Mouse (Mus musculus) megakaryocyte-erythroid progenitor cell, adult 5-6 weeks (primary cell): ENCODE measurements at regions not wholly inside any gene's neighbourhood (a gene's known extent, or its start where the extent isn't known, plus 50 kb on each side); places are given as distances from the start of the nearest gene placed in this dataset.

Source experiments
- ATAC-seq: replicated peaks from 2 replicates; pipeline ENCODE4 v1.8.0; 2016; ENCODE audit warnings: mild to moderate bottlenecking, inconsistent platforms; ENCODE audit not compliant: severe bottlenecking, poor library complexity, low FRiP score, low TSS enrichment

DNA sequence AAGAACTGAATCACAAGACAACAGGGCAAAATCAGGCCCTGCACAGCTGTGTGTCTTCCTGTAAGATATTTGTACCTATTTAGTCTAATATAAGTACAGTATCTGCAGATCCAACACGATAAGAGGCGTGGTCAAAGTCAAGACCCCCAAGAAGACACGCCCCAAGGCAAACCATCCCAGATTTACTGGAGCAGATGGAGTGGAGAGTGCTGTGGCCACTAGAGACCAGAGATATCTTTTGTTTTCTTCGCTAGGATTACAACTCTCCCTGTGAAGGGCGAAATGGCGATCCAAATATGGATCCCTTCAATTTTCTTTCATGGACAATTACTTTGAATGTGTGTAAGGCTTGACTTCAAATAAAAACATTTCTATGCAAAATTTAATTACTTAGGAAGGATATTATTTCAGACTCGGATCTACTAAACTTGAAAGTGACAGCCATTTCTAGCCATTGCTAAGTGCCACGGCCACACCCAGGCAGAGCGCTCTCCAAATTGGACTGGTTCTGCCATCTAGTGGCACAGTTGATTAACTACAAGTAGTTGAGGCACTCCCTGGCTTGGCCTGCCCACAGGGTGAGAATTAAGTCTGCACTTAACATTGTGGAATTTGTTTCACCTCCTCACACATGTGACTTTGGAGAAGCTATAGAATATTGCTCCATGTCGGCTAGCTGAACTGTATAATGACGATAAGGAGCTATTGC lies 140.4 kb upstream of the Gm9833 start:
- ATAC-seq: peak; percentile 99

DNA sequence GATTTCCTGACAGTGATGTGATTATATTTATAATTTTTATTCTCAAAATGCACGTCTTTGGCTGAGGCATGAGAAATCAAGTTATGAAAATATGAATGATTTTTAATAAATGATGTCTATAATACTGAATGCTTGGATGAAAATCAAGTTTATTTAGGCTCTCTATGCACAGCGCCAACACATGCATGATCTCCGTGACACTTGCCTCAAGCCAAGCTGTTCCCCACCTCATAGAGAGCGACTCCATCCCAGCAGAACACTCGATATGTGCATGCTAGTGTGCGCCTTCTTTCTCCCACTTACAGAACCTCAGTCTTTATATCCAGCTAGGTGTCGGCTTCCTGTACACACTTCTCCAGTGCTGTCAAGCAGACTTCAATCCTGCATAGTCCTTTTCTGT lies 139.8 kb upstream of the Gm9833 start:
- no peak for ATAC-seq

DNA sequence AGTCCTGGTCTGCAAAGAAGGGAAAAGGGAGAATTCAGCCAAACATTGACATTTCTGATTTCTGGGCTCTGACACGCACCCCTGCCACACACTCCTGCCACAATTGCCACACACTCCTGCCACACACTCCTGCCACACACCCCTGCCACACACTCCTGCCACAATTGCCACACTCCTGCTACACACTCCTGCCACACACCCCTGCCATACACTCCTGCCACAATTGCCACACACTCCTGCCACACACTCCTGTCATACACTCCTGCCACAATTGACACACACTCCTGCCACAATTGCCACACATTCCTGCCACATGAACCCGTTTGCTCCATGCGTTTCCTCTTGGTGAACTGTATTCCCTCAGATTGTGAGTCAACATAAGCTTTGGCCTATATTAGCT lies 130.0 kb upstream of the Gm9833 start:
- ATAC-seq: no peak

DNA sequence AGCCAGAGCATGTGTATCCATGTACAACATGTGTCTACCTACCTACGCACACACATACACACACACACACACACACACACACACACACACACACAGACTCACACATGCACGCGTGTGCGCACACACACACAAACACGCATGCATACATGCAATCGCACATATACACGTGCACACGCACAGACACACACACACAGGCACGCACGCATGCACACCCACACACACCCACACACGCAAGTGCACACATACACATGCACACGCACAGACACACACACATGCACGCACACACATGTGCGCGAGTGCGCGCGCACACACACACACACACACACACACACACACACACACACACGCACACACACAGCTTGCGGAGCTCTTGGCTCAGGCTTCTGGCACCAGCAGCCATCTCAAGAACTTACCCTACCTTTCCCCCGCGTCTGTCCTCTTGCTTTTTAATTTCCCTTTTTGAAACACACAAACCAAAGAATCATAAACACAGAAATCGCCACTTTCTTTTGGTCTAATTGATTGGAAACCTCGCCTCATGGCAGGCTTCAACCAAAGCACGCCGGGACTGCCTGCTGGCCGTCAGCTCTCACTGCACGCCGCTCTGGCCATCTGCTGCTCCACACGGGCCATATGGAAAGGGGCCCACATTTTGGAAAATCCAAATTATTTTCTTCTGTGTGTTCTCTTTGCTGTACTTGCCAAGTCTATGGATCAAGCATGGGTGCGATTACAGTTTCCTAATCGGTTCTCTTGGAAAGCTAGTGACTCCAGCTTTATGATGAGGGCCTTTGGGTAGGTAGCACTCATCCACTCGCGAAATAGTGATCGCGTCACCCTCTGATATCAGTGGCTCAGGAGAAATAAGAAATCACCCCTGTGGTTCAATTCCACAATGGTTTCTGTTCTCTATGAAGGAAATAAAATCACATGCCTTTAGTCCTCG lies 127.9 kb upstream of the Gm9833 start:
- ATAC-seq: no peak

DNA sequence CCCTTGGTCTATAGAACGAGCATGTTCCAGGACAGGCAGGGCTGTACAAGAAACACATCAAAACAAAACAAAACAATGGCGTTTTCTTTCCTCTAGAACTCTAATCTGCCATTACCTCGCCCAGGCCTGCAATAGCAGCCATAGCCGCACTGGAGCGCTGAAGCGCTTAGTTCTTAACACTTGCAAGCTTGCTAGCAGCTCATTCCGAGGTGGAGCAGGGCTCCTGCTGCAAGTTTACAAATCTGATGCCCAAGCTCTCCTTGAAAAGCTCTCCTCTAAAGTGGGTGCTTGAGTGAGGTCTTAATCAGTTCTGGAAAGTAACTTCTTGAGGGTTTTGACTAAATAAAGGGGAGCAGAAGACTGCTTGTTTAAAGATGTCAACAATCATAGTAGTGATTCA lies 127.2 kb upstream of the Gm9833 start:
- ATAC-seq: no peak
